12 mouse cellular contexts compared by ENCODE assay signal in the genomic region with DNA sequence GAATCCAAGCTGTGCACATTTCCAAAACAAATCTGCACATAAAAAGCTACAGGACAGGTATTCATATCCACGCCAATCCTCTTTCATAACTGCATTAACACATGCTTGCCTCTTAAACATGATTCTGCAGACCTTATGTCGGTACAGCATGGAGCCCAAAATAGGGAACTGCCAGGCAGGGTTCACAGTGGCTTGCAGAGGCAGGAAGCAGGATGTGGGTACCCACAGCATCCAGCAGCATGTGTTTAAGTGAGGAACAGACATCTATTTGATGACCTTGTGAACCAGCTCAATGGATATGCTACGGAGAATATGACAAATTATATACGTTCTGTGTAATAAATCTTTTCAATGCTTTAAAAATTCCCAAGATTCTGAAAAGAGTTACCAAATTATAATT.
DNase-seq lines count a peak whose midpoint lies in the region; ATAC-seq lines count a peak whose summit lies in the region.
"Had no signal": no experiment of that assay in that cellular context is flagged by ENCODE, and none has a peak within 500 bp of the region (broad histone marks: within the 10 kb centered on the region; RNA-seq: fewer than 3 reads in every experiment).

No protein-coding gene starts in this region.

- H3K4me2 ChIP-seq in heart, embryonic 12.5 days, result no peak overlapping the region
- H3K4me2 ChIP-seq: heart, embryonic 15.5 days had no signal

- DNase-seq in heart, postnatal 10 days, result peak; percentile 12 to 16
- peak; percentile 83 for DNase-seq in thymus, postnatal 14 days
- DNase-seq in frontal cortex, postnatal 25 days (ENCODE audit: low spot score in 2 of 2), result no peak
- DNase-seq in yolk sac, embryonic 10.5 days (ENCODE audit: low spot score), result no peak
- no peak for DNase-seq in frontal cortex, postnatal 10 days (ENCODE audit: low spot score in 2 of 2)
- DNase-seq: forebrain, postnatal 0 days; kidney, adult 18-20 months had no signal

- H3K36me3 ChIP-seq in heart, embryonic 12.5 days, result no peaks in the 10 kb centered on the region
- H3K36me3 ChIP-seq: heart, embryonic 15.5 days had no signal

- intact Hi-C loops in heart, postnatal 10 days (cut with DNase I), result no loop called here

- no peaks in the 10 kb centered on the region for H3K4me1 ChIP-seq in heart, embryonic 12.5 days (replicated peaks)
- H3K4me1 ChIP-seq: heart, embryonic 15.5 days had no signal

- H3K27me3 ChIP-seq in heart, embryonic 12.5 days (replicated peaks), result no peaks in the 10 kb centered on the region
- H3K27me3 ChIP-seq: heart, embryonic 15.5 days had no signal

- WGBS in heart, embryonic 12.5 days, result 78% methylated on average over 4 of the region's 4 CpGs

- no peak for ATAC-seq in heart, embryonic 12.5 days (ENCODE audit: insufficient number of reproducible peaks, low FRiP score)
- ATAC-seq in granulocyte monocyte progenitor cell, adult 5-6 weeks (replicated peaks; ENCODE audit: poor library complexity, severe bottlenecking), result peak; percentile 97
- ATAC-seq in monocyte, adult 5-6 weeks (replicated peaks; ENCODE audit: insufficient number of reproducible peaks, low FRiP score, low TSS enrichment, poor library complexity, severe bottlenecking), result peak; percentile 89
- ATAC-seq: forebrain, postnatal 0 days had no signal

- H3K9ac ChIP-seq in heart, embryonic 12.5 days, result no peak overlapping the region
- H3K9ac ChIP-seq: forebrain, postnatal 0 days; heart, embryonic 15.5 days had no signal

- H3K27ac ChIP-seq in heart, embryonic 12.5 days (ENCODE audit: poor library complexity, severe bottlenecking), result no peak overlapping the region
- H3K27ac ChIP-seq: heart, embryonic 15.5 days had no signal

- no peaks in the 10 kb centered on the region for H3K9me3 ChIP-seq in heart, embryonic 12.5 days (replicated peaks)
- H3K9me3 ChIP-seq: heart, embryonic 15.5 days had no signal

- no peak overlapping the region for H3K4me3 ChIP-seq in heart, embryonic 12.5 days
- H3K4me3 ChIP-seq: heart, embryonic 15.5 days; myocyte had no signal

Comparison
In these comparisons a context has a peak if more than half of its experiments do, and no peak if none do; other contexts are left out.
1. DNase-seq: peak in heart, postnatal 10 days (2 of 2) and thymus, postnatal 14 days (single experiment); none in frontal cortex, postnatal 25 days (0 of 2), yolk sac, embryonic 10.5 days (single experiment) and frontal cortex, postnatal 10 days (0 of 2).